Mouse (Mus musculus): ENCODE measurements at regions not wholly inside any gene's neighbourhood (a gene's known extent, or its start where the extent isn't known, plus 50 kb on each side); places are given as distances from the start of the nearest gene placed in this dataset.

GRCm38 (mm10) chr4:64811974-64812373, 312.0 kb upstream of the Pappa start:
- DNase-seq (ENCODE audit: extremely low read depth) = no peak
- Histone ChIP-seq H3K4me1 (ENCODE audit: control insufficient read depth in 1 of 2, insufficient read depth in 2 of 2) (no peaks in the 10 kb centered on the region), H3K4me3 (replicated peaks in 1 of 3; ENCODE audit: low read depth in 2 of 3, low read length in 2 of 3, poor library complexity in 1 of 3) (no peak overlapping the region), H3K9me3 (replicated peaks; ENCODE audit: low read length) (no peaks in the 10 kb centered on the region), H3K9ac (ENCODE audit: insufficient read depth, low read depth) (no peak overlapping the region), H3K36me3 (replicated peaks in 1 of 2; ENCODE audit: control insufficient read depth in 1 of 2, insufficient read depth in 1 of 2, low read length in 1 of 2) (no peaks in the 10 kb centered on the region), H3K4me2 (ENCODE audit: insufficient read depth, low read depth, poor library complexity, severe bottlenecking) (no peak overlapping the region), H3K27me3 (replicated peaks) (no peaks in the 10 kb centered on the region), H3K27ac (ENCODE audit: insufficient read depth, low read depth) (no peak overlapping the region), H3K79me2 (replicated peaks; ENCODE audit: control insufficient read depth, extremely low read depth, insufficient read depth, poor library complexity, severe bottlenecking) (no peaks in the 10 kb centered on the region)
- dilution Hi-C loops (cut with MboI; ENCODE audit: extremely low pct_ligation_motif_present, extremely low pct_unique_long_range_greater_than_20kb, low sequenced_read_pairs) (no loop called here), in situ Hi-C loops (cut with MboI; ENCODE audit: low pct_ligation_motif_present, low pct_unique_long_range_greater_than_20kb, low sequenced_read_pairs) (loop anchor here (25.0 kb wide), 1 partner anchor 275 kb away; no protein-coding TSS in a partner anchor)
- TF ChIP-seq MXI1 (IDR thresholded peaks at IDR 0.05; ENCODE audit: low read depth, low read length) (no peak), MAX (IDR thresholded peaks at IDR 0.05; ENCODE audit: low read length) (no peak), UBTF (IDR thresholded peaks at IDR 0.05; ENCODE audit: low read depth, low read length) (no peak)

- in situ Hi-C loops (cut with MboI; ENCODE audit: low pct_ligation_motif_present, low pct_unique_long_range_greater_than_20kb, low sequenced_read_pairs) (loop anchor here (25.0 kb wide), 1 partner anchor 276 kb away; no protein-coding TSS in a partner anchor), dilution Hi-C loops (cut with MboI; ENCODE audit: extremely low pct_ligation_motif_present, extremely low pct_unique_long_range_greater_than_20kb, low sequenced_read_pairs) (no loop called here)
- Histone ChIP-seq H3K36me3 (replicated peaks in 1 of 2; ENCODE audit: control insufficient read depth in 1 of 2, insufficient read depth in 1 of 2, low read length in 1 of 2) (no peaks in the 10 kb centered on the region), H3K4me2 (ENCODE audit: insufficient read depth, low read depth, poor library complexity, severe bottlenecking) (no peak overlapping the region), H3K27me3 (replicated peaks) (no peaks in the 10 kb centered on the region), H3K4me1 (ENCODE audit: control insufficient read depth in 1 of 2, insufficient read depth in 2 of 2) (no peaks in the 10 kb centered on the region), H3K27ac (ENCODE audit: insufficient read depth, low read depth) (no peak overlapping the region), H3K79me2 (replicated peaks; ENCODE audit: control insufficient read depth, extremely low read depth, insufficient read depth, poor library complexity, severe bottlenecking) (no peaks in the 10 kb centered on the region), H3K4me3 (replicated peaks in 1 of 3; ENCODE audit: low read depth in 2 of 3, low read length in 2 of 3, poor library complexity in 1 of 3) (no peak overlapping the region), H3K9me3 (replicated peaks; ENCODE audit: low read length) (no peaks in the 10 kb centered on the region), H3K9ac (ENCODE audit: insufficient read depth, low read depth) (no peak overlapping the region)
- no peak for TF ChIP-seq NELFE (IDR thresholded peaks at IDR 0.05; ENCODE audit: low read depth, low read length)
- no peak for TF ChIP-seq ZMIZ1 (IDR thresholded peaks at IDR 0.05; ENCODE audit: low read depth, low read length)
- TF ChIP-seq RCOR1 (conservative IDR thresholded peaks at IDR 0.05; ENCODE audit: low read depth, low read length) = no peak
- no peak for TF ChIP-seq MAZ (IDR thresholded peaks at IDR 0.05; ENCODE audit: low read depth, low read length)
- no peak for TF ChIP-seq UBTF (IDR thresholded peaks at IDR 0.05; ENCODE audit: low read depth, low read length)
- TF ChIP-seq POLR2AphosphoS2 (IDR thresholded peaks at IDR 0.05; ENCODE audit: low read depth, low read length) = no peak
- no peak for TF ChIP-seq SMC3 (IDR thresholded peaks at IDR 0.05; ENCODE audit: low read depth, low read length)
- no peak for TF ChIP-seq USF1 (IDR thresholded peaks at IDR 0.05; ENCODE audit: low read depth, low read length)
- TF ChIP-seq EP300 (IDR thresholded peaks at IDR 0.05; ENCODE audit: low read length) = no peak
- no peak for TF ChIP-seq IRF4 (IDR thresholded peaks at IDR 0.05; ENCODE audit: low read depth, low read length)
- no peak for TF ChIP-seq MAFK (IDR thresholded peaks at IDR 0.05; ENCODE audit: insufficient replicate concordance, low read length)
- TF ChIP-seq SIN3A (IDR thresholded peaks at IDR 0.05; ENCODE audit: low read length) = no peak
- no peak for TF ChIP-seq USF2 (conservative IDR thresholded peaks at IDR 0.05; ENCODE audit: low read depth, low read length)
- TF ChIP-seq KAT2A (IDR thresholded peaks at IDR 0.05; ENCODE audit: insufficient replicate concordance, low read length) = no peak
- DNase-seq (ENCODE audit: extremely low read depth) = no peak
Measured at GRCm38 (mm10) chr4:64812812-64813211, 311.2 kb upstream of the Pappa start.
